Mouse (Mus musculus): ENCODE measurements around the gene Rnf168.

DNA sequence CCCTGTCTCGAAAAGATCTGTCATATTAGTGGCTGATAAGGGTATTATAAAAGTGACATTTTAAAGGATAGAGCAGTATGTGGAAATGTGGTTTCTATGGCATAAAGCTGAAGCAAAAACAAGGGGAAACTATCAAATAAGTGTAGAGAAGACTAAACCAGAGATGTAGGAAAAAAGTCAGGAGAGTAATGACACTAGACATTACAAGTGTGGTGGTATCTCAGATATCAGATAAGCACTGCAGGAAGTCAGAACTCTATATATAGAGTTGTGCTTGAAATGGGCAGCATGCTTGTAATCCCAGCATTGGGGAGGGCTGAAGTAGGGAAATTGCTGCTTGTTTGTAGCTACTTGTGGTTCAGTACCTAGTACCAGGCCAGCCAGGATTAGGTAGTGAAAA is 63.2 kb downstream of the Rnf168 start:
- TF ChIP-seq POLR2A (IDR thresholded peaks at IDR 0.05; ENCODE audit: borderline replicate concordance, extremely low read depth, insufficient read depth, insufficient read length, poor library complexity, severe bottlenecking) (no peak), CTCF (IDR thresholded peaks at IDR 0.05; ENCODE audit: borderline replicate concordance, extremely low read depth, insufficient read depth, insufficient read length) (no peak)

Measured in brain, embryonic 14.5 days (tissue).